Comparison of ENCODE assay signal across 8 mouse cellular contexts in the genomic region with DNA sequence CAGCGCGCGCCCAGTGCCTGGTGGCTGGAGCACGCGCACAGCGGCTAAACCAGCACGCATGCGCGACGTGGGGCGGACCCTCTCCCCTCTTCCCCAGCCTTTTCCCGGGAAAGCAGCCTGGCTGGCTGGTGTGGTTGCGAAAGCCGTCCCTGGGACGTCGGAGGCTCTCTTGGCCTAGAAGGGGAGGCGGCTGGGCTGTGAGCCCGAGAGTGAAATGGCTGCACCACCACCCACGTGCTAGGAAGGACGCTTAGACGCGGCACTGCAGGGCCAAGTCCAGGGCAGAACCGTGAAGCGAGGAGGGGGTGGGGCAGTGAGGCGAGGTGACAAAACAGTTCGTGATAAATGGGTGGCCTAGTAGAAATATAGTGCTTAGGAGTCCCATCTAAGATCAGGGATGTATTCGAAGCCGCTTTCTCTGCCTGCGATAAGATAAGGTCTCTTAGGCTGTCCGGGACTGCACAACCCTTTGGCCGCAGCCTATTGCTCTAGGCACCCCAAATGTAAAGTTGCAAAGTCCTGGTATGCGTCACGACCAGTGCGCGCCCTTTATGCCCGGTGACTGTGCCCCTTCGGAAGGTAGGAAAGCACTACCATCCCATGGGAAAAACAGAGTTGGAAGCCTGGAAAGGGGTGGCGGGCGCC. TPM values are rescaled to one million over a fixed set of nuclear protein-coding genes. Genes with fewer than 3 reads are reported as not detected.
DNase-seq lines count a peak whose midpoint lies in the region; ATAC-seq lines count a peak whose summit lies in the region.

No protein-coding gene starts in this region.

- ATAC-seq in megakaryocyte progenitor cell, adult 5-6 weeks (replicated peaks; ENCODE audit: poor library complexity), result 0 out of 2 replicates have a peak, but pooled peaks have one; percentile 4

- intact Hi-C loops in heart, postnatal 25 days (cut with DNase I), result no loop called here

- peak; percentile 9 to 22 for DNase-seq in layer of hippocampus, postnatal 36 days
- DNase-seq in layer of hippocampus, postnatal 25 days (ENCODE audit: extremely low spot score in 1 of 2, low spot score in 1 of 2), result no peak
- DNase-seq in embryo, embryonic 9.5 days (ENCODE audit: extremely low spot score), result peak; percentile 69
- peak; percentile 75 for DNase-seq in heart, postnatal 25 days (ENCODE audit: low spot score)
- peak; percentile 84 to 87 for DNase-seq in kidney, postnatal 36 days
- peak; percentile 74 for DNase-seq in testis, postnatal 14 days (ENCODE audit: low spot score)
- DNase-seq in thymus, postnatal 14 days, result no peak

RNA-seq across cellular contexts. Expression of a gene that starts 6.0 kb away (rescaled TPM):
- total RNA-seq in layer of hippocampus, postnatal 36 days (2021), result 10 to 100 TPM; 11.2 to 13.6 TPM
- total RNA-seq in layer of hippocampus, postnatal 25 days (2021), result 10 to 100 TPM; 13.8 to 16.7 TPM
- total RNA-seq in heart, postnatal 25 days (2021), result 1 to 10 TPM; 4.4 to 7.6 TPM
- 1.9 and 2.1 TPM in 2 replicates for total RNA-seq in megakaryocyte progenitor cell, adult 5-6 weeks (2015)
- 2.7 and 3.6 TPM in 2 replicates for total RNA-seq in megakaryocyte progenitor cell, adult 5-6 weeks (2017)

RNA-seq across cellular contexts. Expression of a gene that starts 24.0 kb away (rescaled TPM):
- 1 to 10 TPM; 4.0 to 4.4 TPM for total RNA-seq in layer of hippocampus, postnatal 36 days (2021)
- total RNA-seq in layer of hippocampus, postnatal 25 days (2021), result 1 to 10 TPM; 4.0 to 4.4 TPM
- total RNA-seq in heart, postnatal 25 days (2021), result 1 to 10 TPM; 3.8 to 3.9 TPM
- total RNA-seq in megakaryocyte progenitor cell, adult 5-6 weeks (2015), result 1.8 and 2.8 TPM in 2 replicates
- 3.0 and 3.2 TPM in 2 replicates for total RNA-seq in megakaryocyte progenitor cell, adult 5-6 weeks (2017)

RNA-seq across cellular contexts. Expression of a gene that starts 39.3 kb away (rescaled TPM):
- total RNA-seq in layer of hippocampus, postnatal 36 days (2021), result 10 to 100 TPM; 57.3 to 59.4 TPM
- 10 to 100 TPM; 62.1 to 67.7 TPM for total RNA-seq in layer of hippocampus, postnatal 25 days (2021)
- total RNA-seq in heart, postnatal 25 days (2021), result 10 to 100 TPM; 14.0 to 14.8 TPM
- 19.9 and 21.5 TPM in 2 replicates for total RNA-seq in megakaryocyte progenitor cell, adult 5-6 weeks (2015)
- 24.8 and 25.4 TPM in 2 replicates for total RNA-seq in megakaryocyte progenitor cell, adult 5-6 weeks (2017)

RNA-seq across cellular contexts. Expression of a gene that starts 58.7 kb away (rescaled TPM):
- not detected for total RNA-seq in layer of hippocampus, postnatal 36 days (2021)
- total RNA-seq in layer of hippocampus, postnatal 25 days (2021), result not detected
- not detected for total RNA-seq in heart, postnatal 25 days (2021)
- total RNA-seq in megakaryocyte progenitor cell, adult 5-6 weeks (2015), result not detected in 2 replicates
- not detected in 2 replicates for total RNA-seq in megakaryocyte progenitor cell, adult 5-6 weeks (2017)

Comparison
In these comparisons a context has a peak if more than half of its experiments do, and no peak if none do; other contexts are left out.
1. DNase-seq: peak in layer of hippocampus, postnatal 36 days (2 of 2), embryo, embryonic 9.5 days (single experiment), heart, postnatal 25 days (single experiment), kidney, postnatal 36 days (2 of 2) and testis, postnatal 14 days (single experiment); none in layer of hippocampus, postnatal 25 days (0 of 2) and thymus, postnatal 14 days (single experiment).